In the genomic region with DNA sequence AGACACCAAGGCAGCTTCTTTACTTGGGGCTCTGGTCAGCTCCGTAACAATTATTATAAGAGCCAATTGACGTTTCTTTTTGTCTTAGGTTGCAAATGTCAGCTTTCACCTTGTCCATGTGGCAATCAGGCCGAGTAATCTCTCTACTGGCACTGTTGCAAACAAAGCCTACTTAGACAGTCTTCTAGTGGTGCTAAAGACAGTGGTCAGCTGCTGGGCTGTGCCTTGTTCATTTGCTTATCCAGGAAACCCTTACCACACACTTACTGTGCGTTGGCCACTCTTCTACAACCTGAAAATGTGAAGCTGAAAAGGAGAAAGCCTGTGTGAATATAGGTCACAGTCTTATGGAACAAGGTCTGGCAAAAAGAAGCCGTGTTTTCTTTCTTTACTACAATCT, we compare ENCODE assay signal across 22 mouse cellular contexts.
"Had no signal": no experiment of that assay in that cellular context is flagged by ENCODE, and none has a peak within 500 bp of the region (broad histone marks: within the 10 kb centered on the region; RNA-seq: fewer than 3 reads in every experiment).

No protein-coding gene starts in this region.

- H3K4me1 ChIP-seq: heart, embryonic 10.5 days; heart, embryonic 12.5 days; hindbrain, embryonic 13.5 days; hindbrain, embryonic 15.5 days; limb, embryonic 10.5 days; limb, embryonic 12.5 days had no signal

- H3K27ac ChIP-seq: gastrocnemius, adult 2 months; heart, embryonic 10.5 days; hindbrain, embryonic 13.5 days; hindbrain, embryonic 15.5 days; hindbrain, postnatal 0 days; layer of hippocampus, adult 2 months; left cerebral cortex, adult 2 months; limb, embryonic 10.5 days; limb, embryonic 12.5 days had no signal

- H3K4me3 ChIP-seq: gastrocnemius, adult 2 months; heart, embryonic 10.5 days; heart, embryonic 12.5 days; hindbrain, embryonic 13.5 days; hindbrain, embryonic 15.5 days; layer of hippocampus, adult 2 months; left cerebral cortex, adult 2 months; limb, embryonic 10.5 days; limb, embryonic 12.5 days had no signal

- DNase-seq: forebrain, postnatal 0 days; gastrocnemius, adult 2 months; gastrocnemius, postnatal 10 days; gastrocnemius, postnatal 25 days; heart, adult 18-20 months; heart, postnatal 10 days; heart, postnatal 4 days; kidney, adult 11 months; kidney, adult 2 months; kidney, postnatal 10 days; kidney, postnatal 25 days; kidney, postnatal 4 days; liver had no signal

- H3K36me3 ChIP-seq: heart, embryonic 10.5 days; heart, embryonic 12.5 days; hindbrain, embryonic 13.5 days; hindbrain, embryonic 15.5 days; limb, embryonic 10.5 days; limb, embryonic 12.5 days had no signal

- H3K9me3 ChIP-seq: heart, embryonic 10.5 days; heart, embryonic 12.5 days; hindbrain, embryonic 13.5 days; hindbrain, embryonic 15.5 days; limb, embryonic 10.5 days; limb, embryonic 12.5 days had no signal

- H3K4me2 ChIP-seq: heart, embryonic 12.5 days; hindbrain, embryonic 13.5 days; hindbrain, embryonic 15.5 days; limb, embryonic 12.5 days had no signal

- ATAC-seq: forebrain, postnatal 0 days; hindbrain, postnatal 0 days had no signal

- H3K9ac ChIP-seq: forebrain, postnatal 0 days; heart, embryonic 12.5 days; hindbrain, embryonic 13.5 days; hindbrain, embryonic 15.5 days; limb, embryonic 12.5 days had no signal

- H3K27me3 ChIP-seq: heart, embryonic 12.5 days; hindbrain, embryonic 13.5 days; hindbrain, embryonic 15.5 days; limb, embryonic 12.5 days had no signal
